Mouse (Mus musculus) liver, adult (tissue): ENCODE results near the gene Car10.

ENCODE experiments used
- GATA4 ChIP-seq: IDR thresholded peaks from 2 replicates; pipeline ENCODE4 v1.6.1; 2014; ENCODE audit warnings: mild to moderate bottlenecking, low read length; ENCODE audit not compliant: insufficient replicate concordance

The Car10 gene

DNA sequence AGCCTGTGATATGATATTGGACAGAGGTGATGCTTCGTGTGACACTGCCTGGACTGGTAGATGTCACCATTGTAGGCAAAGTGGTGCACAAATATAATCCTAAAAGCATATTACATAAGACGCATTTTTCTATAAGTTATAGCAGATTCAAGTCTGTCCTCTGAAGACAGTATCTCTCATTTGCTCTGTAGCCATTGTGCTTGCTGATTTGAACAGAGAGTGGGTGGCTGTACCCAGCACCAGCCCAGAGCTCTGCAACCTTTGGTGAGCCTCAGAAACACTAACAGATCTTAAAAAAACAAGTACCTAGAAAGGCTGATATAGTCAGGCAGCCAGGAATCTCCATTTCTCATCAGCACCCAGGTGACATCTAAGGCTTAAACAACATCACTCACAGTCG, 461.3 kb downstream of the Car10 start:
- no peak for TF ChIP-seq GATA4

- TF ChIP-seq GATA4: no peak
These were observed 462.7 kb downstream of the Car10 start for GRCm38 (mm10) chr11:93560570-93560969.

GRCm38 (mm10) chr11:93562330-93562865, 464.6 kb downstream of the Car10 start:
- TF ChIP-seq GATA4: no peak

DNA sequence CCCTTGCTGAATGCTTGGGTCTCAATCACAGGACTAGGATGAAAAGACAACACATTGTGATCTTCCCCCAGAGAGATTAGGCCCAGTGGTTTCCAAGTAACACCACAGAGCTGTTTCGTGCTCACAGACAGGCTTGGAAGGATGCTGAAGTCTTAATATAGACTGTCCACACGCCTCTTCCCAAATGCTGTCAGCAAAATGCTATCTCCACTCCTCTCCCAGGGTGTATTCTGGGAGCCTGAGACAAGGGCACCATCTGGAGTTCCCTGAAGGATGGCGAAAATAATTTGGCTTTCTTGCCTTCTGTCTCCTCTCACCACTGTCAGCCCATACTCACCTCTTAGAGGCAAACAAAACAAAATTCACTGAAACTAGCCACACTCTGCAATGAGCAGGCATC, 467.9 kb downstream of the Car10 start:
- no peak for TF ChIP-seq GATA4

GRCm38 (mm10) chr11:93571917-93572641, 474.3 kb downstream of the Car10 start:
- TF ChIP-seq GATA4: no peak

GRCm38 (mm10) chr11:93577441-93577840, 479.6 kb downstream of the Car10 start:
- TF ChIP-seq GATA4: no peak

- TF ChIP-seq GATA4: no peak
These were observed 481.8 kb downstream of the Car10 start for GRCm38 (mm10) chr11:93579626-93580025.

- no peak for TF ChIP-seq GATA4
These were observed 483.5 kb downstream of the Car10 start for GRCm38 (mm10) chr11:93581326-93581725.

GRCm38 (mm10) chr11:93587788-93588187, 490.0 kb downstream of the Car10 start:
- TF ChIP-seq GATA4: no peak

DNA sequence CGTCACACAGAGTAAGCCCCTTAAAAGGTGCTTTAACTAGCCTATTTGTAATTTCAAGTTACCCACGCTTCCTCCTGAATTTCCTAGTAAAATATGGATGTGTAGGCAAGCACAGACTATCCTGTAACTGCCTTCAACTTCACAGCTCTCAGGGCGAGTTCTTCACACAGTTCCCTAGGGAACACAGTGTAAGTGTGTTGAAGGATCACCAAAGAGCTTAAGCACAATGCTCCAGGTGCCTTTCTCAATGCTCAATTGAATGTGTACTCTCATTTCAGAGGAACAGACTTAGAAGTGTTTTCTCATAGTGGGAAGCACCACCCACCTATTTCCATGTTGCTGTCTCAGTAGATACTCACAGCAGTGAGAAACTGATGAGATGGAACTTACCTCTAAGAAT, 492.8 kb downstream of the Car10 start:
- TF ChIP-seq GATA4: no peak

- TF ChIP-seq GATA4: no peak
These were observed 496.2 kb downstream of the Car10 start for GRCm38 (mm10) chr11:93594033-93594432.

DNA sequence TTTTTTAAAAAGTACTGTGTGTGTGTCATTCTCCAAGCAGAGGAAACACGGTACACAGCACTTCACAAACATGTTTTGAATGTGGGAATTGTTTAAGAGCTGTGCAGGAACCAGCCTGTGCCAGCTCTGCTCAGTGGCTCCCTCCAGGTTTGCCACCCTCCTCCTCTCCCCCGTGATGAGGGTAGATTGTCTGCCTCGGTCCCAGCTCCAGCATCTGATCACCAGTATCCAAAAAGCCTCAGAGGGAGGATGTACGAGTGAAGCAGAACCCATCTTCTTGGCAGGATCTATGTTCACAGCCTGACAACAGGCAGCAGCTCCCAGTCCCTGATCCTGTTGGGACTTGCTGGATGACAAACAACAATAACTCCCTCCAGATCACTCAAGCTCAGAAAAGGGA, 500.3 kb downstream of the Car10 start:
- TF ChIP-seq GATA4: no peak

DNA sequence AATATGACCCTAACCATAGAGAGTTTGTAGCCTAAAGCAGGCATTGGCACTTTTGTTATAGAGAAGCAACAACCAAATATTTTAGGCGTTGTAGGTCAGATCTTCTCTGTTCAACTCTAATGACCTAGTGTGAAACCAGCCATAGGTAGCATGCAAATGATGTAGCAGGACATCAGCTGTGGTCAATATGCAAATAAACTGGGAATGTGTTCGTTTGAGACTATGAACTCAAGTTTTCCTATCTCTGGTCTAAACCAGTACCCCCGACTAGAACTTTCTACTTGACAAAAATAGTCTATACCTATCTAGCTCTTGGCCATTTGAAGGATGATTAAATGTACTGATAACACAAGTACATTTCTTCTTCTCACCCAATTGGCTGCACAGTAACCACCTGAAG, 501.9 kb downstream of the Car10 start:
- no peak for TF ChIP-seq GATA4

- no peak for TF ChIP-seq GATA4
These were observed 505.7 kb downstream of the Car10 start for GRCm38 (mm10) chr11:93603575-93603974.

DNA sequence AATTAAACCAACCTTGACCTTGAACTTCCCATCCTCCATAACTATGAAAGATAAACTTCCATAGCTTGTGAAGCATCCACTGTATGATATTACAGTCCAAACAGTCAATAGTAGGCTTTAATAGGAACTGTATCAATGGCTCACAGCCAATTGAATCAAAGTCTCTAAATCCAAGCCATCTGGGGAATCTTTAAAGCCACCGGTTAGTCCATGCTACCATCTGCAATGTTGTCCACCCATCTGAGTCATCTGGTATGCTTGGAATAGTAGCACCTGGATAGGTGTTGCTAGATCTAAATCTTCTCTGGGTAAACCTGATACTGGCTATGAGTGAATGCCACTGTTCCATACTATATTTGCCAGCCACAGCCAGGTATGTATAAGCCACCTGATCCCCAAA, 509.3 kb downstream of the Car10 start:
- no peak for TF ChIP-seq GATA4

GRCm38 (mm10) chr11:93608716-93609115, 510.9 kb downstream of the Car10 start:
- no peak for TF ChIP-seq GATA4

DNA sequence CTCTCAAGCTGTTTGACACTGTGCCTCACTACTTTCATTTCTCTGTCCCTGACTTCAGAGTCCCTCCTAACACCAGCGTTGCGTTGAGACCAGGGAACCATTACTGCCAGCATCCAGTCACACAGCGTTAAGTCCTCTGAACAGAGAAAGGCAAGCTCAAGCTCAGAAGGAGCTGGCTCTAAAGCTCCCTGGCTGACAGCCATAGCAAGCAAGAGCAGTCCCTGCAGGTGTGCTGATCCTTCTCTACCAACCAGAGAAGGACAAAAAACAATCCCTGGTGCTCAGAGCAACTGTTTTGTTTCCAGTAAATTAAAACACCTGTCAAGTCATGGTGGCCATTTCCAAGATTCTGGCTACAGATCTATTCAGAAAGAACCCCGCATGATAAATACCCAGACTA, 514.2 kb downstream of the Car10 start:
- no peak for TF ChIP-seq GATA4
